Mouse (Mus musculus): ENCODE results near the gene Palm2. TPM values are rescaled to one million over a fixed set of nuclear protein-coding genes. Genes with fewer than 3 reads are reported as not detected.

Palm2 gene
- polyA plus RNA-seq, 1 experiment, result 0.95 TPM

GRCm38 (mm10) chr4:57601903-57602617 is 168.0 kb downstream of the Palm2 start:
- Histone ChIP-seq H3K27ac (ENCODE audit: insufficient read depth, low read depth, low read length) (no peak overlapping the region), H3K4me3 (ENCODE audit: insufficient read depth, low read length) (no peak overlapping the region), H3K4me1 (ENCODE audit: control insufficient read depth, insufficient read depth, low read length) (no peaks in the 10 kb centered on the region)
- TF ChIP-seq POLR2A (IDR thresholded peaks at IDR 0.05; ENCODE audit: borderline replicate concordance, low read depth, low read length) (no peak), CTCF (IDR thresholded peaks at IDR 0.05; ENCODE audit: low read depth, low read length) (no peak)

DNA sequence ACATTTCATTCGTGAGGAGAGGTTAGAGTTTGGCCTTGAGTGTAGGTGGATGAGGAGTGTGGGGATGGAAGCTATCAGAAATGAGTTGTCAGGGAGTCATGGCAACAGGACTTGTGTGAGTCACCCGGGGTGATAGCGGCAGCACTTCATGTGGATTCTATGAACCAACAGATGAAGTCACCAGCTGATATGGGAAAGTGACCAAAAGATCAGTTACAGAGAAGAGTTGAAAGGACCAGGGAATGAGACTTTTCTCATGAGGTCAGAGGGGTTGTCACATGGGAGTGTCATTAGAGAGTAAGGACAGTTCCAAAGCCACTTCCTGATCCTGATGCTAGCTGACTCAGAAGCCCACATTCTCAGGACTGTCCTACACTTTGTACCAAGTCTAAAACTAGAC is 172.2 kb downstream of the Palm2 start:
- no peak overlapping the region for H3K27ac ChIP-seq (ENCODE audit: insufficient read depth, low read depth, low read length)
- H3K4me1 ChIP-seq (ENCODE audit: control insufficient read depth, insufficient read depth, low read length), result no peaks in the 10 kb centered on the region
- H3K4me3 ChIP-seq (ENCODE audit: insufficient read depth, low read length), result no peak overlapping the region
- TF ChIP-seq POLR2A (IDR thresholded peaks at IDR 0.05; ENCODE audit: borderline replicate concordance, low read depth, low read length) (no peak), CTCF (IDR thresholded peaks at IDR 0.05; ENCODE audit: low read depth, low read length) (no peak)

GRCm38 (mm10) chr4:57607247-57607942 is 173.3 kb downstream of the Palm2 start:
- no peak overlapping the region for H3K27ac ChIP-seq (ENCODE audit: insufficient read depth, low read depth, low read length)
- H3K4me3 ChIP-seq (ENCODE audit: insufficient read depth, low read length), result no peak overlapping the region
- TF ChIP-seq CTCF (IDR thresholded peaks at IDR 0.05; ENCODE audit: low read depth, low read length), result no peak
- no peak for TF ChIP-seq POLR2A (IDR thresholded peaks at IDR 0.05; ENCODE audit: borderline replicate concordance, low read depth, low read length)

GRCm38 (mm10) chr4:57611303-57612077 is 177.4 kb downstream of the Palm2 start:
- Histone ChIP-seq H3K27ac (ENCODE audit: insufficient read depth, low read depth, low read length) (no peak overlapping the region), H3K4me1 (ENCODE audit: control insufficient read depth, insufficient read depth, low read length) (no peaks in the 10 kb centered on the region), H3K4me3 (ENCODE audit: insufficient read depth, low read length) (no peak overlapping the region)
- no peak for TF ChIP-seq POLR2A (IDR thresholded peaks at IDR 0.05; ENCODE audit: borderline replicate concordance, low read depth, low read length)
- no peak for TF ChIP-seq CTCF (IDR thresholded peaks at IDR 0.05; ENCODE audit: low read depth, low read length)

More at GRCm38 (mm10) chr4:57607247-57607942, 173.3 kb downstream of the Palm2 start:
- H3K4me1 ChIP-seq (ENCODE audit: control insufficient read depth, insufficient read depth, low read length), result no peaks in the 10 kb centered on the region

DNA sequence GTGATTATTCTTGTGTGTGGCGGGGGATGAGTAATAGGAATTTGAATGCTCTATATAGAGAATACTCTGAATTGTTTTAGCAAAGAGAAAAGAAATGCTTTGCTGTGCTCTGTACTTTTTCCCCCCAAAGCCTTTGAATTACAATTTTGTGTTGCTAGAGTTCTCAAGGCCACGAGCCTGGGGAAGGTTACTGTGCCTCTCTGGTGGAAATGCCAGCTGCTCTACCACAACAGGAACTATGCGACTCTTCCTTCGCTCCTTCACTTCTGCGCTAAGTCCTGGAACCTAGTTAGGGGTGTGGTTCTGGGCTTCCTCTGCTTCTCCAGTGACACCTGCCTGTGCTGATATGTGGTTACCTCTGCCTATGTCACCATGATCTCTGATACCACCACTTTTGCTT is 178.7 kb downstream of the Palm2 start:
- Histone ChIP-seq H3K4me1 (ENCODE audit: control insufficient read depth, insufficient read depth, low read length) (no peaks in the 10 kb centered on the region), H3K27ac (ENCODE audit: insufficient read depth, low read depth, low read length) (no peak overlapping the region), H3K4me3 (ENCODE audit: insufficient read depth, low read length) (no peak overlapping the region)
- TF ChIP-seq POLR2A (IDR thresholded peaks at IDR 0.05; ENCODE audit: borderline replicate concordance, low read depth, low read length) (no peak), CTCF (IDR thresholded peaks at IDR 0.05; ENCODE audit: low read depth, low read length) (no peak)

GRCm38 (mm10) chr4:57614686-57615085 is 180.6 kb downstream of the Palm2 start:
- TF ChIP-seq CTCF (IDR thresholded peaks at IDR 0.05; ENCODE audit: low read depth, low read length), result no peak
- TF ChIP-seq POLR2A (IDR thresholded peaks at IDR 0.05; ENCODE audit: borderline replicate concordance, low read depth, low read length), result no peak
- H3K4me1 ChIP-seq (ENCODE audit: control insufficient read depth, insufficient read depth, low read length), result no peaks in the 10 kb centered on the region
- H3K27ac ChIP-seq (ENCODE audit: insufficient read depth, low read depth, low read length), result no peak overlapping the region
- H3K4me3 ChIP-seq (ENCODE audit: insufficient read depth, low read length), result no peak overlapping the region

- no peaks in the 10 kb centered on the region for H3K4me1 ChIP-seq (ENCODE audit: control insufficient read depth, insufficient read depth, low read length)
- no peak overlapping the region for H3K4me3 ChIP-seq (ENCODE audit: insufficient read depth, low read length)
- no peak for TF ChIP-seq POLR2A (IDR thresholded peaks at IDR 0.05; ENCODE audit: borderline replicate concordance, low read depth, low read length)
- TF ChIP-seq CTCF (IDR thresholded peaks at IDR 0.05; ENCODE audit: low read depth, low read length), result no peak
- no peak overlapping the region for H3K27ac ChIP-seq (ENCODE audit: insufficient read depth, low read depth, low read length)
Measured at GRCm38 (mm10) chr4:57618743-57619142, 184.7 kb downstream of the Palm2 start.

GRCm38 (mm10) chr4:57622816-57623215 is 188.8 kb downstream of the Palm2 start:
- H3K4me1 ChIP-seq (ENCODE audit: control insufficient read depth, insufficient read depth, low read length), result no peaks in the 10 kb centered on the region
- no peak overlapping the region for H3K4me3 ChIP-seq (ENCODE audit: insufficient read depth, low read length)
- H3K27ac ChIP-seq (ENCODE audit: insufficient read depth, low read depth, low read length), result no peak overlapping the region
- TF ChIP-seq CTCF (IDR thresholded peaks at IDR 0.05; ENCODE audit: low read depth, low read length) (no peak), POLR2A (IDR thresholded peaks at IDR 0.05; ENCODE audit: borderline replicate concordance, low read depth, low read length) (no peak)

- Histone ChIP-seq H3K4me1 (ENCODE audit: control insufficient read depth, insufficient read depth, low read length) (no peaks in the 10 kb centered on the region), H3K4me3 (ENCODE audit: insufficient read depth, low read length) (no peak overlapping the region), H3K27ac (ENCODE audit: insufficient read depth, low read depth, low read length) (no peak overlapping the region)
- TF ChIP-seq POLR2A (IDR thresholded peaks at IDR 0.05; ENCODE audit: borderline replicate concordance, low read depth, low read length) (no peak), CTCF (IDR thresholded peaks at IDR 0.05; ENCODE audit: low read depth, low read length) (no peak)
Measured at GRCm38 (mm10) chr4:57624819-57625218, 190.8 kb downstream of the Palm2 start.
